Mouse (Mus musculus): ENCODE data around the gene Ano6. TPM values are rescaled to one million over a fixed set of nuclear protein-coding genes. Genes with fewer than 3 reads are reported as not detected.

Ano6 gene
- total and polyA plus RNA-seq, 3 experiments, result 14.9 to 27.0 (median 18.4) TPM

- TF ChIP-seq UBTF (IDR thresholded peaks at IDR 0.05; ENCODE audit: low read depth, low read length) (no peak), MAX (IDR thresholded peaks at IDR 0.05; ENCODE audit: low read length) (no peak), EP300 (IDR thresholded peaks at IDR 0.05; ENCODE audit: low read length) (no peak), ZC3H11A (IDR thresholded peaks at IDR 0.05; ENCODE audit: low read depth, low read length) (no peak), RAD21 (IDR thresholded peaks at IDR 0.05; ENCODE audit: low read depth, low read length) (no peak), JUN (IDR thresholded peaks at IDR 0.05; ENCODE audit: insufficient read depth, low read depth, low read length) (no peak), POLR2AphosphoS2 (IDR thresholded peaks at IDR 0.05; ENCODE audit: low read depth, low read length) (no peak), RCOR1 (conservative IDR thresholded peaks at IDR 0.05; ENCODE audit: low read depth, low read length) (no peak), MAZ (IDR thresholded peaks at IDR 0.05; ENCODE audit: low read depth, low read length) (no peak; the same call in 1 of the 2 replicates), NELFE (IDR thresholded peaks at IDR 0.05; ENCODE audit: low read depth, low read length) (peak; percentile 67), ELF1 (IDR thresholded peaks at IDR 0.05; ENCODE audit: low read depth, low read length) (peak; percentile 77)
Measured at GRCm38 (mm10) chr15:95772374-95772773, 18.3 kb upstream of the Ano6 start (continued).

GRCm38 (mm10) chr15:95772861-95773836 lies 17.5 kb upstream of the Ano6 start:
- H3K79me2 ChIP-seq (replicated peaks; ENCODE audit: control insufficient read depth, extremely low read depth, insufficient read depth, poor library complexity, severe bottlenecking), result no peaks in the 10 kb centered on the region; the same call in 1 of the 2 replicates
- H3K27ac ChIP-seq (ENCODE audit: insufficient read depth, low read depth), result no peak overlapping the region
- H3K27me3 ChIP-seq (replicated peaks), result no peaks in the 10 kb centered on the region
- H3K9ac ChIP-seq (ENCODE audit: insufficient read depth, low read depth), result peak overlapping the region; percentile 78
- no peaks in the 10 kb centered on the region for H3K9me3 ChIP-seq (replicated peaks; ENCODE audit: low read length)
- H3K4me1 ChIP-seq (ENCODE audit: control insufficient read depth in 1 of 2, insufficient read depth in 2 of 2), result peaks cover 3 to 16% of the 10 kb centered on the region in 2 experiments
- peaks cover 0 to 7% of the 10 kb centered on the region in 2 experiments for H3K36me3 ChIP-seq (replicated peaks in 1 of 2; ENCODE audit: control insufficient read depth in 1 of 2, insufficient read depth in 1 of 2, low read length in 1 of 2)
- dilution Hi-C loops (cut with MboI; ENCODE audit: extremely low pct_ligation_motif_present, extremely low pct_unique_long_range_greater_than_20kb, low sequenced_read_pairs) (no loop called here), in situ Hi-C loops (cut with MboI; ENCODE audit: low pct_ligation_motif_present, low pct_unique_long_range_greater_than_20kb, low sequenced_read_pairs) (loop anchor here (10.0 kb wide), 1 partner anchor 172 kb away; no protein-coding TSS in a partner anchor)
- peak overlapping the region; percentile 59 to 69 (median 60) for H3K4me3 ChIP-seq (replicated peaks in 1 of 3; ENCODE audit: low read depth in 2 of 3, low read length in 2 of 3, poor library complexity in 1 of 3)
- peak; percentile 89 for DNase-seq (ENCODE audit: extremely low read depth)
- peak overlapping the region; percentile 99 for H3K4me2 ChIP-seq (ENCODE audit: insufficient read depth, low read depth, poor library complexity, severe bottlenecking)
- TF ChIP-seq IRF4 (IDR thresholded peaks at IDR 0.05; ENCODE audit: low read depth, low read length), result peak; percentile 47
- TF ChIP-seq MAX (IDR thresholded peaks at IDR 0.05; ENCODE audit: low read length), result peak; percentile 94
- peak; percentile 81 for TF ChIP-seq RAD21 (IDR thresholded peaks at IDR 0.05; ENCODE audit: low read depth, low read length)
- 0 out of 2 replicates have a peak, but pooled peaks have one; percentile 35 for TF ChIP-seq MAZ (IDR thresholded peaks at IDR 0.05; ENCODE audit: low read depth, low read length)
- no peak for TF ChIP-seq JUN (IDR thresholded peaks at IDR 0.05; ENCODE audit: insufficient read depth, low read depth, low read length)
- no peak for TF ChIP-seq ZMIZ1 (IDR thresholded peaks at IDR 0.05; ENCODE audit: low read depth, low read length)
- no peak for TF ChIP-seq ZKSCAN1 (IDR thresholded peaks at IDR 0.05; ENCODE audit: borderline replicate concordance, low read depth, low read length)
- no peak for TF ChIP-seq UBTF (IDR thresholded peaks at IDR 0.05; ENCODE audit: low read depth, low read length)
- no peak for TF ChIP-seq USF1 (IDR thresholded peaks at IDR 0.05; ENCODE audit: low read depth, low read length)
- peak; percentile 32; the same call in 1 of the 2 replicates for TF ChIP-seq ELF1 (IDR thresholded peaks at IDR 0.05; ENCODE audit: low read depth, low read length)
- peak; percentile 99 for TF ChIP-seq MYC (IDR thresholded peaks at IDR 0.05; ENCODE audit: low read depth, low read length)
- TF ChIP-seq JUND (conservative IDR thresholded peaks at IDR 0.05; ENCODE audit: low read depth, low read length), result no peak
- TF ChIP-seq HCFC1 (IDR thresholded peaks at IDR 0.05; ENCODE audit: low read depth, low read length), result no peak; the same call in 1 of the 2 replicates
- TF ChIP-seq ETS1 (conservative IDR thresholded peaks at IDR 0.05; ENCODE audit: low read depth, low read length), result 0 out of 2 replicates have a peak, but pooled peaks have one; percentile 16
- no peak for TF ChIP-seq USF2 (conservative IDR thresholded peaks at IDR 0.05; ENCODE audit: low read depth, low read length)
- no peak for TF ChIP-seq GABPA (IDR thresholded peaks at IDR 0.05; ENCODE audit: insufficient replicate concordance, low read depth, low read length)
- peak; percentile 80; the same call in 1 of the 2 replicates for TF ChIP-seq ZC3H11A (IDR thresholded peaks at IDR 0.05; ENCODE audit: low read depth, low read length)
- no peak for TF ChIP-seq CHD2 (IDR thresholded peaks at IDR 0.05; ENCODE audit: low read length)
- peak; percentile 46 for TF ChIP-seq BHLHE40 (IDR thresholded peaks at IDR 0.05; ENCODE audit: low read depth, low read length)
- TF ChIP-seq CHD1 (IDR thresholded peaks at IDR 0.05; ENCODE audit: low read depth, low read length), result 0 out of 2 replicates have a peak, but pooled peaks have one; percentile 34
- TF ChIP-seq KAT2A (IDR thresholded peaks at IDR 0.05; ENCODE audit: insufficient replicate concordance, low read length), result no peak
- 0 out of 2 replicates have a peak, but pooled peaks have one; percentile 38 for TF ChIP-seq NRF1 (IDR thresholded peaks at IDR 0.05; ENCODE audit: low read depth, low read length)
- TF ChIP-seq TCF12 (IDR thresholded peaks at IDR 0.05; ENCODE audit: low read depth, low read length), result peak; percentile 41; the same call in 1 of the 2 replicates
- TF ChIP-seq TBP (conservative IDR thresholded peaks at IDR 0.05; ENCODE audit: low read depth, low read length), result no peak
- peak; percentile 88 for TF ChIP-seq SMC3 (IDR thresholded peaks at IDR 0.05; ENCODE audit: low read depth, low read length)
- peak; percentile 73 for TF ChIP-seq SIN3A (IDR thresholded peaks at IDR 0.05; ENCODE audit: low read length)
- TF ChIP-seq MAFK (IDR thresholded peaks at IDR 0.05; ENCODE audit: insufficient replicate concordance, low read length), result no peak; the same call in 1 of the 2 replicates
- TF ChIP-seq MXI1 (IDR thresholded peaks at IDR 0.05; ENCODE audit: low read depth, low read length), result peak; percentile 66; the same call in 1 of the 2 replicates

Measured in CH12.LX (cell line).